Comparison of ENCODE assay signal across 10 mouse cellular contexts in the genomic region with DNA sequence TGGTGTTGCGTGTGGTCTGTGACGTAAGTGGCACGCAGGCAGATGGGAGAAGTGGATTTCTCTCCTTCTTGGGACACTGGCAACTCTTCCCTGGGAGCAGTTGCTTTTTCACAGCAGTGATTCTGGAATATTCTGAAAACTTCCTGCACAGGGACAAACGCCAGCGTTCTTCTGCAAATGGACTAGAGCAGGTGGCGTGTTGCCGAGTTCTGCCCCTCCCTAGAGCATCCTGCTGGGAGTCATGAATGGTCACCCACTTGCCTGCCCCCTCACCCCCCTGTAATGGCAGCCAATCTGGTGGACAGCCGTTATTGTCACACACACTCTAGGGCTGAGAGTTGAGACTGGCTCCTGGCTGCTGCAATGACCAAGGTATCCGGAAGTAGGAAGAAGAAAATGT.
"Had no signal": no experiment of that assay in that cellular context is flagged by ENCODE, and none has a peak within 500 bp of the region (broad histone marks: within the 10 kb centered on the region; RNA-seq: fewer than 3 reads in every experiment).

No protein-coding gene starts in this region.

- H3K9ac ChIP-seq: liver, embryonic 15.5 days; midbrain, embryonic 12.5 days; neural tube, embryonic 15.5 days had no signal

- H3K4me3 ChIP-seq: left cerebral cortex, adult 2 months; limb, embryonic 10.5 days; liver, embryonic 15.5 days; midbrain, embryonic 12.5 days; neural tube, embryonic 15.5 days had no signal

- H3K27me3 ChIP-seq: midbrain, embryonic 12.5 days; neural tube, embryonic 15.5 days had no signal

- H3K4me2 ChIP-seq: liver, embryonic 11.5 days; liver, embryonic 15.5 days; midbrain, embryonic 12.5 days; neural tube, embryonic 15.5 days had no signal

- H3K9me3 ChIP-seq: limb, embryonic 10.5 days; liver, embryonic 15.5 days; midbrain, embryonic 12.5 days; neural tube, embryonic 15.5 days had no signal

- H3K27ac ChIP-seq: left cerebral cortex, adult 2 months; limb, embryonic 10.5 days; liver, embryonic 15.5 days; midbrain, embryonic 12.5 days; neural tube, embryonic 15.5 days; stomach, postnatal 0 days had no signal

- ATAC-seq: lung, postnatal 0 days had no signal

- H3K36me3 ChIP-seq: liver, embryonic 15.5 days; neural tube, embryonic 15.5 days had no signal

- DNase-seq: lung, adult 2 months; lung, postnatal 36 days had no signal
